Mouse (Mus musculus) intestine, postnatal 0 days (tissue): ENCODE measurements around the gene Adgrl3. TPM values are rescaled to one million over a fixed set of nuclear protein-coding genes. Genes with fewer than 3 reads are reported as not detected.

Experiments used
- ATAC-seq: fragments of 200-750 bp; cut with Nextera tagmentation; 2 replicates; pipeline ENCODE4 v1.8.0; 2017; ENCODE audit warnings: mild to moderate bottlenecking, moderate TSS enrichment, moderate library complexity
- H3K27ac ChIP-seq: fragments of 300-500 bp; sonication (generic); 2 replicates; pipeline ENCODE4 v1.5.1; 2014; ENCODE audit warnings: mild to moderate bottlenecking, low read depth, low read length, moderate library complexity
- H3K27me3 ChIP-seq: fragments of 300-500 bp; sonication (generic); replicated peaks from 2 replicates; pipeline ENCODE4 v1.6.1; 2014; ENCODE audit warnings: low read length, mixed read lengths; ENCODE audit not compliant: control insufficient read depth, insufficient read depth
- H3K36me3 ChIP-seq: fragments of 300-500 bp; sonication (generic); 2 replicates; pipeline ENCODE4 v1.6.1; 2014; ENCODE audit warnings: mild to moderate bottlenecking, moderate library complexity; ENCODE audit not compliant: control insufficient read depth, insufficient read depth
- H3K4me1 ChIP-seq: fragments of 300-500 bp; sonication (generic); replicated peaks from 2 replicates; pipeline ENCODE4 v1.6.1; 2014; ENCODE audit warnings: antibody characterized with exemption, low read length, mixed read lengths; ENCODE audit not compliant: control insufficient read depth, insufficient read depth
- H3K4me2 ChIP-seq: fragments of 300-500 bp; sonication (generic); replicated peaks from 2 replicates; pipeline ENCODE4 v1.6.1; 2014; ENCODE audit warnings: low read depth, mild to moderate bottlenecking, moderate library complexity
- H3K4me3 ChIP-seq: fragments of 300-500 bp; sonication (generic); 2 replicates; pipeline ENCODE4 v1.5.1; 2014; ENCODE audit warnings: low read depth, low read length
- H3K9ac ChIP-seq: fragments of 300-500 bp; sonication (generic); 2 replicates; pipeline ENCODE4 v1.6.1; 2014; ENCODE audit warnings: mild to moderate bottlenecking, low read depth, low read length
- H3K9me3 ChIP-seq: fragments of 300-500 bp; sonication (generic); 2 replicates; pipeline ENCODE4 v1.6.1; 2016; ENCODE audit warnings: mixed run types; ENCODE audit not compliant: control insufficient read depth
- CTCF ChIP-seq: sonication (generic); IDR thresholded peaks from 2 replicates; pipeline ENCODE4 v1.5.1; 2016; ENCODE audit warnings: low read depth, mild to moderate bottlenecking, control low read depth, antibody characterized with exemption, moderate library complexity
- WGBS: fragments of 180-500 bp; shearing (Covaris S2); extraction: QIAGEN DNeasy Blood & Tissue Kit; methylation state at CpG from one replicate; pipeline ENCODE4 v1.1.7; 2014; 5-methylcytosine and 5-hydroxymethylcytosine counted together
- polyA plus RNA-seq: library from polyadenylated mRNA; unstranded; fragments of >200 nt; fragmentation: Nextera tagmentation; extraction: Ambion mirVana; gene quantifications from 2 replicates; pipeline ENCODE4 v1.2.1, GENCODE M21; 2015

Adgrl3 gene
- polyA plus RNA-seq, 1 experiment from 2014 or later: 4.2 TPM

DNA sequence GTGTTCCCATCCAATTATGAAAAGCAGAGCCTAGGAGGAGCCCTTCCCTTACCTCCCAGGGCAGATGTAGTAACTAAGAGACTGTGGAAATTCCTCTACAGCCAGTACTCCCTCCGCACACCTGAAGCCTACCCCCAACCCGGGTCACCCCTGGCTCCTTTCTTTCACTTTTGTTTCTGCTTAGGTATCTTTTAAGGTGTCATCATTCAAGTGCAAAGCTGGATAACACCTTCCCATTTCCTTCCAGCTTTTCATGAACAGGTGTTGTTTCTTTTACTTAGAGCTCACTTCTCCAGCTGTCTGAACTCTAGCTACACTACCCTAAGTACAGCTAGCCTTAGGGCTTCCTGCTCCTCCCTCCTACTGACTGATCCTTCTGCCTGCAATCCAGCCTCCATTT lies 634.0 kb downstream of the Adgrl3 start:
- WGBS: 63% methylated on average over 2 of the region's 2 CpGs

GRCm38 (mm10) chr5:81661611-81662390 lies 641.9 kb downstream of the Adgrl3 start:
- WGBS: 66% methylated on average over 6 of the region's 6 CpGs
- Histone ChIP-seq H3K27me3 (no peaks in the 10 kb centered on the region), H3K4me3 (no peak overlapping the region), H3K27ac (no peak overlapping the region), H3K4me1 (no peaks in the 10 kb centered on the region), H3K9ac (no peak overlapping the region), H3K36me3 (no peaks in the 10 kb centered on the region), H3K4me2 (no peak overlapping the region), H3K9me3 (no peaks in the 10 kb centered on the region)
- TF ChIP-seq CTCF: no peak
- ATAC-seq: no peak

More for the DNA sequence above, 634.0 kb downstream of the Adgrl3 start:
- Histone ChIP-seq H3K9me3 (no peaks in the 10 kb centered on the region), H3K27me3 (no peaks in the 10 kb centered on the region), H3K36me3 (no peaks in the 10 kb centered on the region), H3K27ac (no peak overlapping the region), H3K4me1 (no peaks in the 10 kb centered on the region), H3K4me2 (no peak overlapping the region), H3K9ac (no peak overlapping the region), H3K4me3 (no peak overlapping the region)
- ATAC-seq: no peak
- no peak for TF ChIP-seq CTCF

GRCm38 (mm10) chr5:81671025-81671424 lies 651.1 kb downstream of the Adgrl3 start:
- no peak for TF ChIP-seq CTCF
- 70% methylated on average over 4 of the region's 4 CpGs for whole genome bisulfite sequencing
- Histone ChIP-seq H3K4me3 (no peak overlapping the region), H3K9ac (no peak overlapping the region), H3K4me1 (no peaks in the 10 kb centered on the region), H3K36me3 (no peaks in the 10 kb centered on the region), H3K27ac (no peak overlapping the region), H3K9me3 (no peaks in the 10 kb centered on the region), H3K27me3 (no peaks in the 10 kb centered on the region), H3K4me2 (no peak overlapping the region)
- ATAC-seq: no peak

GRCm38 (mm10) chr5:81674275-81674974 lies 654.5 kb downstream of the Adgrl3 start:
- Histone ChIP-seq H3K4me1 (no peaks in the 10 kb centered on the region), H3K27me3 (no peaks in the 10 kb centered on the region), H3K36me3 (no peaks in the 10 kb centered on the region), H3K4me2 (no peak overlapping the region), H3K27ac (no peak overlapping the region), H3K9me3 (no peaks in the 10 kb centered on the region), H3K9ac (no peak overlapping the region), H3K4me3 (no peak overlapping the region)
- WGBS: 46% methylated on average over 4 of the region's 4 CpGs
- no peak for ATAC-seq
- no peak for TF ChIP-seq CTCF

- Histone ChIP-seq H3K27ac (no peak overlapping the region), H3K9ac (no peak overlapping the region), H3K36me3 (no peaks in the 10 kb centered on the region), H3K4me1 (no peaks in the 10 kb centered on the region), H3K9me3 (no peaks in the 10 kb centered on the region), H3K4me2 (no peak overlapping the region), H3K4me3 (no peak overlapping the region), H3K27me3 (no peaks in the 10 kb centered on the region)
- ATAC-seq: no peak
- WGBS: 33% methylated on average over 1 of the region's 1 CpGs
- TF ChIP-seq CTCF: no peak
Observed at GRCm38 (mm10) chr5:81674975-81675371, 655.0 kb downstream of the Adgrl3 start.

DNA sequence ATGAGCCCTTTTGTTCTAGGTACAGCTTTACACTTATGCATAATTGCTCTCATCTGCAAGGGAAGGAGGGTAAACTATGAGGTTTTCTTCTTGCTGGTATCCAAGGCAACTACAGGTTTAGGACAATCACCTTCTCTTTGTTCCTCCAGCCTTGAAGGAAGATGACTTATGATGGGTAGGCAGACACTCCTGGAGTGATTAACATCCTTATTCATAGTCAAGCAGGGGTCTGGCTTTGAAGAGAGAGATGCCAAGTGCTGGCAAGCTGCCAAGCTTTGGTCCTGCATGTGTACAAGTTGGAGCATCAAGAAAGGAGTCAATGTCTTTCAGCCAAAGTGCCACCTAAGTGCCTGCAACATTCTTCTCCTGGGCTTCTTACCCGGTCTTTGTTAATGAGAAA lies 657.0 kb downstream of the Adgrl3 start:
- 80% methylated on average over 1 of the region's 1 CpGs for whole genome bisulfite sequencing

More for the DNA sequence above, 657.0 kb downstream of the Adgrl3 start:
- Histone ChIP-seq H3K4me1 (no peaks in the 10 kb centered on the region), H3K36me3 (no peaks in the 10 kb centered on the region), H3K9me3 (no peaks in the 10 kb centered on the region), H3K27me3 (no peaks in the 10 kb centered on the region), H3K4me2 (no peak overlapping the region), H3K27ac (no peak overlapping the region), H3K4me3 (no peak overlapping the region), H3K9ac (no peak overlapping the region)
- ATAC-seq: no peak
- no peak for TF ChIP-seq CTCF
